Mouse (Mus musculus): ENCODE data around the gene Nfkbia. TPM values are rescaled to one million over a fixed set of nuclear protein-coding genes. Genes with fewer than 3 reads are reported as not detected.

Nfkbia gene
- polyA plus RNA-seq, 1 experiment: 40.4 TPM

DNA sequence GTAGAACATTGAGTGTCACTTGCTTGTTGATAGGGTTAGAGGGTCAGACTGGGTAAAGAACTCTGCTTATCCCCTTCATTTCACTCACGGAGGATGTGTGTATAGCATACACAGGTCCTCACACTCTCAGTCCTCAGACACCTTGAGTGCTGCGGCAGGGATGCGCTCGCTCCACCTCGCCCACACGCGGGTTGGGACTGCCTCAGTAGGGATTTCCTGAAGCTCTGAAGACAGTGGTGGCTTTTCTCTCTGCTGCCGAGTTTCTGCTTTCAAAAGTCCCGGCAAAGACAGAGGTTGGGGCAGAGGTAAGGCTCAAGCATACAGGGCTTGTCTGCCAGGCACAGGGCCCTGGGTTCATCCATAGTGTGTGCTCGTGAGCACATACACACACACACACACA lies 9.7 kb downstream of the Nfkbia start:
- no peak overlapping the region for H3K4me3 ChIP-seq (ENCODE audit: insufficient read depth, low read length)
- H3K27ac ChIP-seq (ENCODE audit: insufficient read depth, low read length): no peak overlapping the region
- TF ChIP-seq POLR2A (IDR thresholded peaks at IDR 0.05; ENCODE audit: low read depth, low read length) (no peak), CTCF (IDR thresholded peaks at IDR 0.05; ENCODE audit: borderline replicate concordance, insufficient read depth, low read length) (no peak)
- H3K4me1 ChIP-seq (ENCODE audit: control insufficient read depth, insufficient read depth, low read length): peaks cover 7% of the 10 kb centered on the region; the same call in 1 of the 2 replicates

DNA sequence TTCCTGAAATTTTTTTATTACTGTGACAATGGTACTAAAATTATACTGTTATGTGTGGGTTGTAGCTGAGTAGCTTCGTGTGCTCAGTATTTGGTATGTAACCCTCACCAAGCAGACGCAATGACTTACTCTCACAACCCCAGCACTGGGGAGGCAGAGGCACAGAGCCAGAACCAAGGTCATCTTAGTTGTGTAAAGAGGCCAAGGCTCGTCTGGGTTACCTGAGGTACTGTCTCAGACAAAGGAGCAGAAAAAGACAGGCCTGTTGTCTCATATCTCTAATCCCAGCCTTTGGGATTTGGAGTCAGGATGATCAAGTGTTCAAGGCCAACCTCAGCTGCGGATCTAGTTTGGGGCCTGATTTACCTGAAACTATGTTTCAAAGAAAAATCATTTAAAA lies 10.7 kb downstream of the Nfkbia start:
- Histone ChIP-seq H3K4me1 (ENCODE audit: control insufficient read depth, insufficient read depth, low read length) (peaks cover 7% of the 10 kb centered on the region; the same call in 1 of the 2 replicates), H3K27ac (ENCODE audit: insufficient read depth, low read length) (no peak overlapping the region), H3K4me3 (ENCODE audit: insufficient read depth, low read length) (no peak overlapping the region)
- TF ChIP-seq POLR2A (IDR thresholded peaks at IDR 0.05; ENCODE audit: low read depth, low read length) (no peak), CTCF (IDR thresholded peaks at IDR 0.05; ENCODE audit: borderline replicate concordance, insufficient read depth, low read length) (no peak)

DNA sequence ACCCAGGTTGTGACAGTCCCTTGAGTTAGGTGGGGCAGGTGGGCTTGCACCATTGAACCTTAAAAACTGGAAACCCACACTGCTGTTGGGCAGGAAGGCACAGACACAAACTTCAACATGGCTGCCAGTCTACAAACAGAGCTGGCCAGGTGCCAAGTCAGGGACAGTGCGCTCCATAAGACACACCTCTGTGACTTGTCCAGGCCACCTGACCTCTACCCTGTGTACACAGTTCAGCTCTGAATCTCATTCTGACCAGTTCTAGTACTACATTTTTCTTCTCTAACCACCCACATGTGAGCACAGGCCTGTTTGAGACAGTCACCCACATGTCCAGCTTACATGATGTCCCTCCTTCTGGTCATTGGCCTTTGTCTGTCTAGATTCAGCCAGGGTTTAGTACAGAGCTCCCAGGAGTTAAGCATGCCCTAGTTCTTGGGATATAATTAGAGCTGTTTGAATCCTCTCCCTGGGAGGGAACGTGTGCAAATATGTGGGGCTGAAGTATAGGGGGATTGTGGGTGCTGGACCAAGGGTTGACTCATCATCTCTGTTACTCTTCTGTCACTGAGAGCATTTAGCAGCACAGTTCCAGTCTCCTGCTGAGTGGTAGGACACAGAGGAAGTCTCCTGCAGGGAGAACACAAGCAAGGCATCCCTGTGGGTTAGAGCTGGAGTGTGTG lies 11.8 kb downstream of the Nfkbia start:
- no peak for TF ChIP-seq POLR2A (IDR thresholded peaks at IDR 0.05; ENCODE audit: low read depth, low read length)
- TF ChIP-seq CTCF (IDR thresholded peaks at IDR 0.05; ENCODE audit: borderline replicate concordance, insufficient read depth, low read length): no peak
- H3K4me3 ChIP-seq (ENCODE audit: insufficient read depth, low read length): no peak overlapping the region
- peaks cover 7% of the 10 kb centered on the region; the same call in 1 of the 2 replicates for H3K4me1 ChIP-seq (ENCODE audit: control insufficient read depth, insufficient read depth, low read length)
- H3K27ac ChIP-seq (ENCODE audit: insufficient read depth, low read length): no peak overlapping the region

DNA sequence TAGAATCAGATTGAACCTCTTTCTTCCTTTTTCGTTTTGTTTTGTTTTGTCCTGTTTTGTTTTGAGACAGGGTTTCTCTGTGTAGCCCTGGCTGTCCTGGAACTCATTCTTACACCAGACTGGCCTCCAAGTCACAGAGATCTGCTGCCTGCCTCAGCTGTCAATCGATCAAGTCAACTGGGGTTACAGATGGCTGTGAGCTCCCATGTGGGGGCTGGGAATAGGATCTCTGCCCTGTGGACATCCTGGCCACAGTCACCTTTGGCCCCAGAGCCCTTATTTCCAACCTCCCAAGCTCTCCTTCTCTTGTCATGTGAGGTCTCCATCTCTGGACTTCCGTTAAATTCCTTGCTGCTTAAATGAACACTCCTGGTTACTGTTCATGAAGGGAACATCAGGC lies 13.5 kb downstream of the Nfkbia start:
- H3K4me3 ChIP-seq (ENCODE audit: insufficient read depth, low read length): no peak overlapping the region
- peaks cover 7% of the 10 kb centered on the region; the same call in 1 of the 2 replicates for H3K4me1 ChIP-seq (ENCODE audit: control insufficient read depth, insufficient read depth, low read length)
- no peak overlapping the region for H3K27ac ChIP-seq (ENCODE audit: insufficient read depth, low read length)
- no peak for TF ChIP-seq CTCF (IDR thresholded peaks at IDR 0.05; ENCODE audit: borderline replicate concordance, insufficient read depth, low read length)
- no peak for TF ChIP-seq POLR2A (IDR thresholded peaks at IDR 0.05; ENCODE audit: low read depth, low read length)

DNA sequence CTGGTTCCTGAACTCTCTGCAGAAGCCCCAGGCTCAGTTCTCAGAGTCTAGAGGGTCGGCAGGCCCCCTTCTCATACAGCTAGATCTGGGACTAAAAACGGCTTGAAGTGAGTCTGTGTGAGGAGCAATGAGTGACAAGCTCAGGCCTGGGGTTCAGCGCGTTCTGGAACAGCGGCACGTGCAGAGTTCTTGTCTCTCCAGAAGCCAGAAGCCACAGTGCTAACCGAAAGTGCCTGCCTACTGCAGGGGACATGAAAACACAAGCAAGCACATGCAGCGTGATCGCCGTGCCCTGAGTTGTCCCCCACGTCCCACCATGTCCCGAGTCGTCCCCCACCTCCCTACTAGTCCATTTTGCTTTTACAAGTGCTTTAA lies 18.3 kb downstream of the Nfkbia start:
- H3K27ac ChIP-seq (ENCODE audit: insufficient read depth, low read length): no peak overlapping the region
- peaks cover 3% of the 10 kb centered on the region; the same call in 1 of the 2 replicates for H3K4me1 ChIP-seq (ENCODE audit: control insufficient read depth, insufficient read depth, low read length)
- no peak for TF ChIP-seq POLR2A (IDR thresholded peaks at IDR 0.05; ENCODE audit: low read depth, low read length)
- no peak for TF ChIP-seq CTCF (IDR thresholded peaks at IDR 0.05; ENCODE audit: borderline replicate concordance, insufficient read depth, low read length)
- H3K4me3 ChIP-seq (ENCODE audit: insufficient read depth, low read length): no peak overlapping the region

DNA sequence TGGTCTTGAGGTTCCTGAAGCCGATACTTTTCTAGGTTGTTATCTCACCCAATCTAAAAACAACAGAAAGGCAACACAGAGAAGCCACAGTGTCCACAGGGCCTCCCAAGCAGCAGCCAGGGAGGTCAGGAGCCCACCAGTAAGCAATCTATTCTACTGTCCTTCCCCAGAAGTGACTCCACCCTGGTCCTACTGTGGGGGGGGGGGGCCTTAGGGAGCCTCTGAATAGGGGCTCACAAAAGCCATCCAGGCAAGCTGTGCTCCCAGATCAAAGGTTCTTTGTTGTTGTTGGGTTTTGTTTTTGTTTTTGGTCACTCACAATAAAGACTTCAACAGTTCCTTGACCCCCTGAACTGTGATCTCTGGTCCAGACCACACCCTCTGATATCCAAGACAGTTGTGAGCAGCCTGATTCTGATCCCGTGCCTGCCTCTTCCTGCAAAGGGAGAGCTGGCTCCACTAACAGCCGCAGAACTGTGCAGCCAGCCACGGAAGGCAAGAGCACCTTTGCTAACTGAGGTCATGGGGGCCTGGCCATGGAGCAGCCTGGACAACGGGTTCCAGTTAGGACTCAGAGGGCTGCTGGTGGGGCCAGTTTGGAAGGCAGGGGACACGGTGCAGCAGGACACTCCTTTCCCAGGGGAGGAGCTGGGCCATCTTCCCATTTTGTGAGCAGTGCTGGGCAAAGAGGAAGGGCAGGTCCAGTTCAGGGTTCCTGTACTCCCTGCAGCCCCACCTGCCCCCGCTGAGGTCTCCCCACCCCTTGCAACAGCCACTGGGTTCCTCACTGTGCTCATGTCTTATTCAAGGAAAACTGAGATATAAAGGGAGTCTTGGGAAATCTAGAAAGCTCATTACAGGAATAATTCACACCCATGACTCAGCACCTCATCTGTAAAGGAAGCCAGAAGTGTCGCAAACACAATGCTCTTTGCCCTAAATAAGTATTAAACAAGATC lies 18.9 kb downstream of the Nfkbia start:
- no peak for TF ChIP-seq POLR2A (IDR thresholded peaks at IDR 0.05; ENCODE audit: low read depth, low read length)
- no peak for TF ChIP-seq CTCF (IDR thresholded peaks at IDR 0.05; ENCODE audit: borderline replicate concordance, insufficient read depth, low read length)
- H3K27ac ChIP-seq (ENCODE audit: insufficient read depth, low read length): no peak overlapping the region

DNA sequence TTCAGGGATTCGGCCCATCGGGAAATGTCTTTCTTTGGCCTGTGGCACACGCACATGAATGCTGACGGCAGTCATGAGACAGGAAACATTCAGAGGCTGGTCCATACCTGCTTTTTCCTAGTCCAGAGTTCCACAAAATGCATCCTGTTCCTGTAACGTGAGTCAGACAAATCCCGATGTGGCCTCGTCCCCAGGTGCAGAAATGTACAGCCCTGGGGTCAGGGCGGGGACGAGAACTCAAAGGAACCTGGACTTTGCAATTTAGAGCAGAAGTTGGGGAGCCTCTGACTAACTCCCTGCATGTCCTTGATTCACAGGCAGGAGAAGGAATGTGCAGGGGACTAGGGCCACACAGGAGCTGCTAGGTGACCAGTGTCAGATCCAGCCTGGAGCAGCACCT lies 21.1 kb downstream of the Nfkbia start:
- Histone ChIP-seq H3K4me1 (ENCODE audit: control insufficient read depth, insufficient read depth, low read length) (peaks cover 14% of the 10 kb centered on the region), H3K4me3 (ENCODE audit: insufficient read depth, low read length) (no peak overlapping the region), H3K27ac (ENCODE audit: insufficient read depth, low read length) (no peak overlapping the region)
- TF ChIP-seq POLR2A (IDR thresholded peaks at IDR 0.05; ENCODE audit: low read depth, low read length) (no peak), CTCF (IDR thresholded peaks at IDR 0.05; ENCODE audit: borderline replicate concordance, insufficient read depth, low read length) (no peak)

More for the DNA sequence above, 18.9 kb downstream of the Nfkbia start:
- no peak overlapping the region for H3K4me3 ChIP-seq (ENCODE audit: insufficient read depth, low read length)
- no peaks in the 10 kb centered on the region for H3K4me1 ChIP-seq (ENCODE audit: control insufficient read depth, insufficient read depth, low read length)

DNA sequence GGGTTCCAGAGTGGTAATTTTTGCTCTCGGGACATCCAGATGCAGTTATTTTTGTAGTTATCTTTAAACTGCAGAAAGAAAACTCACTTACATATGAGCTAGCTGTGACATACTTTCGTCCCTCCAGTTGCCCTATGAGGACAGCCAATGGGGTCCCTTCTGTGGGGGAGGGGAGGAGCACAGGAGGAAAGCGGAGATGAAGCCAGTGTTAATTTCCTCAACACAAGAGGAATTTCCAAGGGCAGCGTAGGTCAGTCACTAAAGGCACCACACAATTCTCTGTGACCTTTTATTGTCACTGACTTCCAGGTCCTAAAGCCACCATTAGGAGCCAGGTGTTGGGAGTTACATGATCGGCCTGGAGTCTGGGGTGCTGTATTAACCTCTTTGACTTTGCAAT lies 22.0 kb downstream of the Nfkbia start:
- Histone ChIP-seq H3K27ac (ENCODE audit: insufficient read depth, low read length) (no peak overlapping the region), H3K4me1 (ENCODE audit: control insufficient read depth, insufficient read depth, low read length) (peaks cover 18% of the 10 kb centered on the region), H3K4me3 (ENCODE audit: insufficient read depth, low read length) (no peak overlapping the region)
- TF ChIP-seq CTCF (IDR thresholded peaks at IDR 0.05; ENCODE audit: borderline replicate concordance, insufficient read depth, low read length) (no peak), POLR2A (IDR thresholded peaks at IDR 0.05; ENCODE audit: low read depth, low read length) (no peak)

DNA sequence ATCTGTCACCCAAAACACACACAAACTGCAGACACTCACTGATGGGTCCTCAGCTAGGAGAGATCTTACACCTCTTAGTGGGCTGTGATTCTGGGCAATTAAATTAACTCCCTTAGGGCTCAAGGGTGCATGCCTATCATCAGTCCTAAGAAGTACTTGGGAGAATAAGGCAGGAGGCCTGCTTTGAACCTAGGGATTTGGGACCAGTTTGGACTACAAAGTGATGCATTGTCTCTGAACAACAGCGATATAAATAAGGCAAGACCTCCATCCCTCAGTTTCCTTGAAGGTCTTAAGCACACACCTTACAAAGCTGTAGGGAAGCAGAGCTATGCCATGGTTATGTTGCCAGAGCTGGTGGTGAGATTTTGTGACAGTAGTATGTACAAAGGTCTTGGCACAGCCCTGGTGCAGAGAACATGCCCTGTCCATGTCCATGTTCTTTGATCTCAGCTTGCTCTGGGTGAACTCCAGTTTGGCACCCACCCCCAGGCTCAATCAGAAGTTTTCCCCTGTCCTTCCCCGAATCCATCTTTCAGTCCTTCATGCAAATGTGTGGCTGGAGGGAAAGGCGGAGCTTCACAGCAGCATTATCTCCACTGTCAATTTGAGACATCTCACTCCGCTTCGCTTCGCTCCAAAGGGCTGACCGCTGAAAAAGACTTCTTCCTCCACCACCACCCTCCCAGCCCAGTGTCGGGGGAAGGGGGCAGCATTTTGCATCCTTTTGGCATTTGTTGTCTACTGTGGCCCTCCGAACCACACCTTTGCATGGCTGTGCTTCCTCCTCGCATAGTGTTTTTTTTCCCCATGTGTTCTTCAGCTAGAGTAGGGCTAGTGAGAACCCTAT lies 24.9 kb downstream of the Nfkbia start:
- Histone ChIP-seq H3K4me1 (ENCODE audit: control insufficient read depth, insufficient read depth, low read length) (peaks cover 38% of the 10 kb centered on the region), H3K4me3 (ENCODE audit: insufficient read depth, low read length) (no peak overlapping the region), H3K27ac (ENCODE audit: insufficient read depth, low read length) (peak overlapping the region; percentile 67; the same call in 1 of the 2 replicates)
- TF ChIP-seq POLR2A (IDR thresholded peaks at IDR 0.05; ENCODE audit: low read depth, low read length) (no peak), CTCF (IDR thresholded peaks at IDR 0.05; ENCODE audit: borderline replicate concordance, insufficient read depth, low read length) (no peak)
